11 mouse cellular contexts compared by ENCODE assay signal in the genomic region with DNA sequence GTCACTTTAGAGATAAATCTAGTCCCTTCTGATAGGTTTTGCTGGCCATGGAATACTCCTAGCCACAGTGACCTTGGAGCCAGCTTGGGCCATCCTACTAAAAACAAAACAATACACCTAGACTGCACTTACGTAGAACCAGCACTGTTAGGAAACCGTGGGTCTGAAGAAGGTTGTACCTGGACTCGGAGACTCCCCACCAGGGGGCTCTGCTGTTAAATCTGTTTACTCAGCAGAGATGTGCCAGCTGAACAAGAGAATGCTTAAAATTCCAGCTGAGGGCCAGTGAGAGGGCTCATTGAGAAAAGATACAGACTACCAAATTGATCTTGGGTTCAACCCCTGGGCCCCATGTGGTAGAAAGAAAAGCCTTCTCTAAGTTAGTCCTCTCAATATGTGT. TPM values are rescaled to one million over a fixed set of nuclear protein-coding genes. Genes with fewer than 3 reads are reported as not detected.
DNase-seq lines count a peak whose midpoint lies in the region; ATAC-seq and TF ChIP-seq lines count a peak whose summit lies in the region.
"Had no signal": no experiment of that assay in that cellular context is flagged by ENCODE, and none has a peak within 500 bp of the region (broad histone marks: within the 10 kb centered on the region; RNA-seq: fewer than 3 reads in every experiment).

No protein-coding gene starts in this region.

- no peaks in the 10 kb centered on the region; the same call in 1 of the 2 replicates for H3K4me1 ChIP-seq in heart, postnatal 0 days (ENCODE audit: control insufficient read depth, insufficient read depth)
- no peaks in the 10 kb centered on the region for H3K4me1 ChIP-seq in midbrain, embryonic 14.5 days (ENCODE audit: control insufficient read depth, insufficient read depth, low read length)
- H3K4me1 ChIP-seq in midbrain, embryonic 16.5 days (ENCODE audit: control insufficient read depth, insufficient read depth, low read length): no peaks in the 10 kb centered on the region
- H3K4me1 ChIP-seq: limb, embryonic 15.5 days; midbrain, embryonic 12.5 days had no signal

- TF ChIP-seq POLR2A in brain, embryonic 14.5 days (IDR thresholded peaks at IDR 0.05; ENCODE audit: borderline replicate concordance, extremely low read depth, insufficient read depth, insufficient read length, poor library complexity, severe bottlenecking): no peak

- peaks cover 82% of the 10 kb centered on the region for H3K36me3 ChIP-seq in heart, postnatal 0 days (replicated peaks; ENCODE audit: control insufficient read depth, insufficient read depth, low read length)
- H3K36me3 ChIP-seq in midbrain, embryonic 14.5 days (ENCODE audit: control insufficient read depth, insufficient read depth, low read length): peaks cover 84% of the 10 kb centered on the region
- H3K36me3 ChIP-seq in midbrain, embryonic 16.5 days (ENCODE audit: control insufficient read depth, insufficient read depth, low read length): peaks cover 31% of the 10 kb centered on the region

- H3K27ac ChIP-seq in heart, postnatal 0 days (ENCODE audit: low read depth): no peak overlapping the region
- H3K27ac ChIP-seq in midbrain, embryonic 14.5 days (replicated peaks; ENCODE audit: low read depth, low read length): no peak overlapping the region
- no peak overlapping the region for H3K27ac ChIP-seq in midbrain, embryonic 16.5 days (ENCODE audit: low read length)
- H3K27ac ChIP-seq: limb, embryonic 15.5 days; midbrain, embryonic 12.5 days had no signal

- no peaks in the 10 kb centered on the region for H3K9me3 ChIP-seq in heart, postnatal 0 days (replicated peaks; ENCODE audit: control insufficient read depth, low read length)
- no peaks in the 10 kb centered on the region for H3K9me3 ChIP-seq in midbrain, embryonic 14.5 days (ENCODE audit: control insufficient read depth, low read length)
- H3K9me3 ChIP-seq in midbrain, embryonic 16.5 days (replicated peaks; ENCODE audit: control insufficient read depth, low read length, poor library complexity, severe bottlenecking): no peaks in the 10 kb centered on the region
- H3K9me3 ChIP-seq: heart, embryonic 12.5 days; limb, embryonic 15.5 days; midbrain, embryonic 12.5 days had no signal

- WGBS in heart, postnatal 0 days: 44% methylated on average over 3 of the region's 3 CpGs
- 73% methylated on average over 3 of the region's 3 CpGs for WGBS in midbrain, embryonic 14.5 days
- 69% methylated on average over 3 of the region's 3 CpGs for WGBS in midbrain, embryonic 16.5 days

- no peak for ATAC-seq in heart, postnatal 0 days (ENCODE audit: insufficient read depth, low read depth)
- ATAC-seq in midbrain, embryonic 14.5 days (ENCODE audit: low FRiP score, low TSS enrichment): no peak
- ATAC-seq in midbrain, embryonic 16.5 days: no peak
- no peak for ATAC-seq in frontal cortex, adult (ENCODE audit: low TSS enrichment)

- no peak overlapping the region for H3K4me3 ChIP-seq in heart, postnatal 0 days (ENCODE audit: low read depth, low read length)
- no peak overlapping the region for H3K4me3 ChIP-seq in midbrain, embryonic 14.5 days (replicated peaks; ENCODE audit: low read depth, low read length)
- H3K4me3 ChIP-seq in midbrain, embryonic 16.5 days (ENCODE audit: low read depth, low read length): no peak overlapping the region
- H3K4me3 ChIP-seq: heart, embryonic 12.5 days; limb, embryonic 15.5 days; midbrain, embryonic 12.5 days had no signal

- TF ChIP-seq CTCF in heart, postnatal 0 days (IDR thresholded peaks at IDR 0.05; ENCODE audit: low read depth): peak; percentile 20
- TF ChIP-seq CTCF in brain, embryonic 14.5 days (IDR thresholded peaks at IDR 0.05; ENCODE audit: borderline replicate concordance, extremely low read depth, insufficient read depth, insufficient read length): peak; percentile 48; the same call in 1 of the 2 replicates

- H3K4me2 ChIP-seq in heart, postnatal 0 days (ENCODE audit: low read depth, low read length): no peak overlapping the region
- H3K4me2 ChIP-seq in midbrain, embryonic 14.5 days (ENCODE audit: low read length): no peak overlapping the region
- H3K4me2 ChIP-seq in midbrain, embryonic 16.5 days (ENCODE audit: low read length): no peak overlapping the region
- H3K4me2 ChIP-seq: heart, embryonic 12.5 days; limb, embryonic 15.5 days; midbrain, embryonic 12.5 days had no signal

- no peak for DNase-seq in heart, postnatal 0 days (ENCODE audit: low spot score)
- DNase-seq in heart, postnatal 25 days (ENCODE audit: low spot score): no peak
- DNase-seq in midbrain, embryonic 14.5 days: peak; percentile 81
- DNase-seq in brain, embryonic 14.5 days (ENCODE audit: low read depth): peak; percentile 65
- DNase-seq in retina, postnatal 1 day: peak; percentile 35
- no peak for DNase-seq in adrenal gland, adult 8-10 months

- no peak for TF ChIP-seq EP300 in heart, postnatal 0 days (IDR thresholded peaks at IDR 0.05; ENCODE audit: low read depth)

- no peaks in the 10 kb centered on the region for H3K27me3 ChIP-seq in heart, postnatal 0 days (ENCODE audit: control insufficient read depth, insufficient read depth, low read length)
- H3K27me3 ChIP-seq in midbrain, embryonic 14.5 days (ENCODE audit: control insufficient read depth, insufficient read depth, low read length): no peaks in the 10 kb centered on the region
- no peaks in the 10 kb centered on the region for H3K27me3 ChIP-seq in midbrain, embryonic 16.5 days (ENCODE audit: control insufficient read depth, insufficient read depth, low read depth, low read length)
- H3K27me3 ChIP-seq: heart, embryonic 12.5 days; limb, embryonic 15.5 days; midbrain, embryonic 12.5 days had no signal

- intact Hi-C loops in heart, postnatal 25 days (cut with DNase I): no loop called here

- H3K9ac ChIP-seq in heart, postnatal 0 days (replicated peaks; ENCODE audit: low read depth, low read length): no peak overlapping the region
- H3K9ac ChIP-seq in midbrain, embryonic 14.5 days (replicated peaks; ENCODE audit: low read length): no peak overlapping the region
- no peak overlapping the region for H3K9ac ChIP-seq in midbrain, embryonic 16.5 days (ENCODE audit: low read depth, low read length)
- H3K9ac ChIP-seq: heart, embryonic 12.5 days; limb, embryonic 15.5 days; midbrain, embryonic 12.5 days had no signal

RNA-seq across cellular contexts. Expression of a gene that starts 9.7 kb away (rescaled TPM):
- total RNA-seq in heart, postnatal 0 days (2014; rRNA removed; ENCODE audit: low replicate concordance): 35.0 and 40.4 TPM in 2 replicates
- polyA plus RNA-seq in heart, postnatal 0 days (2015; fragmentation: Nextera tagmentation; extraction: Ambion mirVana): 24.3 and 27.8 TPM in 2 replicates
- total RNA-seq in heart, postnatal 25 days (2021): 10 to 100 TPM; 15.1 to 16.1 TPM
- polyA plus RNA-seq in midbrain, embryonic 14.5 days (2014; fragmentation: Nextera tagmentation; extraction: Ambion mirVana): 67.4 and 71.6 TPM in 2 replicates
- 66.8 and 72.4 TPM in 2 replicates for polyA plus RNA-seq in midbrain, embryonic 16.5 days (2015; fragmentation: Nextera tagmentation; extraction: Ambion mirVana)
- polyA plus RNA-seq in brain, embryonic 14.5 days (2012; rRNA removed): 41.6 and 46.4 TPM in 2 replicates
- total RNA-seq in adrenal gland, adult 8-10 months (2022): 10 to 100 TPM; 22.0 to 23.9 (median 22.7) TPM

RNA-seq across cellular contexts. Expression of a gene that starts 20.6 kb away (rescaled TPM):
- total RNA-seq in heart, postnatal 0 days (2014; rRNA removed; ENCODE audit: low replicate concordance): 58.7 and 86.7 TPM in 2 replicates
- polyA plus RNA-seq in heart, postnatal 0 days (2015; fragmentation: Nextera tagmentation; extraction: Ambion mirVana): 10.5 and 11.8 TPM in 2 replicates
- total RNA-seq in heart, postnatal 25 days (2021): 10 to 100 TPM; 57.3 to 60.3 TPM
- polyA plus RNA-seq in midbrain, embryonic 14.5 days (2014; fragmentation: Nextera tagmentation; extraction: Ambion mirVana): 44.2 and 56.2 TPM in 2 replicates
- 41.7 and 42.1 TPM in 2 replicates for polyA plus RNA-seq in midbrain, embryonic 16.5 days (2015; fragmentation: Nextera tagmentation; extraction: Ambion mirVana)
- polyA plus RNA-seq in brain, embryonic 14.5 days (2012; rRNA removed): 121 and 127 TPM in 2 replicates
- 10 to 100 TPM; 76.8 to 85.9 (median 84.7) TPM for total RNA-seq in adrenal gland, adult 8-10 months (2022)

Comparison
In these comparisons a context has a peak if more than half of its experiments do, and no peak if none do; other contexts are left out.
1. DNase-seq: peak in midbrain, embryonic 14.5 days (single experiment), brain, embryonic 14.5 days (single experiment) and retina, postnatal 1 day (single experiment); none in heart, postnatal 0 days (single experiment), heart, postnatal 25 days (single experiment) and adrenal gland, adult 8-10 months (single experiment).